Mouse (Mus musculus): ENCODE data around the gene H2al1m.
"Not testable (repeated sequence)": the region's sequence is repeated elsewhere in the genome, so short reads cannot be mapped to it uniquely, and the experiment has no call there.

Gene H2al1m

GRCm38 (mm10) chrX:9283464-9283863 lies at the start of gene H2al1m:
Gene H2al1m (plus strand): TSS chrX:9283764.
- not testable (repeated sequence) for DNase-seq (ENCODE audit: low spot score)

GRCm38 (mm10) chrX:9240737-9241591 lies 42.6 kb upstream of the H2al1m start:
- no peak for DNase-seq (ENCODE audit: low spot score)

GRCm38 (mm10) chrX:9243381-9243864 lies 40.1 kb upstream of the H2al1m start:
- DNase-seq (ENCODE audit: low spot score), result no peak

GRCm38 (mm10) chrX:9244603-9245336 lies 38.8 kb upstream of the H2al1m start:
- DNase-seq (ENCODE audit: low spot score), result no peak

GRCm38 (mm10) chrX:9248911-9249310 lies 34.7 kb upstream of the H2al1m start:
- no peak for DNase-seq (ENCODE audit: low spot score)

GRCm38 (mm10) chrX:9253990-9254389 lies 29.6 kb upstream of the H2al1m start:
- no peak for DNase-seq (ENCODE audit: low spot score)

GRCm38 (mm10) chrX:9254901-9255300 lies 28.7 kb upstream of the H2al1m start:
- DNase-seq (ENCODE audit: low spot score), result no peak

GRCm38 (mm10) chrX:9256766-9257165 lies 26.8 kb upstream of the H2al1m start, which contains the start of gene Gm14862:
Gene Gm14862 (minus strand): TSS chrX:9256899.
- no peak for DNase-seq (ENCODE audit: low spot score)

GRCm38 (mm10) chrX:9257831-9258230 lies 25.7 kb upstream of the H2al1m start:
- DNase-seq (ENCODE audit: low spot score), result no peak

- DNase-seq (ENCODE audit: low spot score), result no peak
These were observed 24.3 kb upstream of the H2al1m start for GRCm38 (mm10) chrX:9259267-9259666.

GRCm38 (mm10) chrX:9271112-9271511 lies 12.5 kb upstream of the H2al1m start:
- DNase-seq (ENCODE audit: low spot score), result no peak

GRCm38 (mm10) chrX:9271947-9272459 lies 11.6 kb upstream of the H2al1m start:
- DNase-seq (ENCODE audit: low spot score), result no peak

- DNase-seq (ENCODE audit: low spot score), result peak; percentile 53
These were observed 10.9 kb upstream of the H2al1m start, which contains the start of gene Xk for GRCm38 (mm10) chrX:9272460-9273361. Gene Xk (plus strand): TSS chrX:9272756.

GRCm38 (mm10) chrX:9273377-9274002 lies 10.1 kb upstream of the H2al1m start:
- no peak for DNase-seq (ENCODE audit: low spot score)

- no peak for DNase-seq (ENCODE audit: low spot score)
These were observed 9.2 kb upstream of the H2al1m start for GRCm38 (mm10) chrX:9274321-9274720.

- DNase-seq (ENCODE audit: low spot score), result not testable (repeated sequence)
These were observed 9.7 kb downstream of the H2al1m start for GRCm38 (mm10) chrX:9293140-9293829.

GRCm38 (mm10) chrX:9298413-9298864 lies 14.9 kb downstream of the H2al1m start:
- DNase-seq (ENCODE audit: low spot score), result no peak

GRCm38 (mm10) chrX:9302791-9303190 lies 19.2 kb downstream of the H2al1m start:
- DNase-seq (ENCODE audit: low spot score), result no peak

- DNase-seq (ENCODE audit: low spot score), result no peak
These were observed 19.9 kb downstream of the H2al1m start for GRCm38 (mm10) chrX:9303455-9303854.

- not testable (repeated sequence) for DNase-seq (ENCODE audit: low spot score)
These were observed 32.9 kb downstream of the H2al1m start for GRCm38 (mm10) chrX:9316457-9316856.

Measured in ovary, postnatal 36 days (tissue).